20 mouse cellular contexts compared by ENCODE assay signal in genomic region chr9:78473588-78473987, GRCm38 (mm10). TPM values are rescaled to one million over a fixed set of nuclear protein-coding genes. Genes with fewer than 3 reads are reported as not detected.
DNase-seq lines count a peak whose midpoint lies in the region; ATAC-seq and TF ChIP-seq lines count a peak whose summit lies in the region.
"Had no signal": no experiment of that assay in that cellular context is flagged by ENCODE, and none has a peak within 500 bp of the region (broad histone marks: within the 10 kb centered on the region; RNA-seq: fewer than 3 reads in every experiment).

No protein-coding gene starts in this region.

- no peaks in the 10 kb centered on the region for H3K27me3 ChIP-seq in hindbrain, embryonic 13.5 days
- H3K27me3 ChIP-seq in hindbrain, embryonic 14.5 days (ENCODE audit: control insufficient read depth, insufficient read depth, low read length): no peaks in the 10 kb centered on the region
- H3K27me3 ChIP-seq: liver, embryonic 13.5 days; lung, embryonic 15.5 days; midbrain, embryonic 15.5 days; Patski had no signal

- 81% methylated on average over 8 of the region's 8 CpGs for WGBS in hindbrain, embryonic 13.5 days
- WGBS in hindbrain, embryonic 14.5 days: 79% methylated on average over 8 of the region's 8 CpGs

- no peak for TF ChIP-seq CTCF in brain, embryonic 14.5 days (IDR thresholded peaks at IDR 0.05; ENCODE audit: borderline replicate concordance, extremely low read depth, insufficient read depth, insufficient read length)

- H3K9me3 ChIP-seq in hindbrain, embryonic 13.5 days: no peaks in the 10 kb centered on the region
- no peaks in the 10 kb centered on the region for H3K9me3 ChIP-seq in hindbrain, embryonic 14.5 days (ENCODE audit: control insufficient read depth, low read length)
- H3K9me3 ChIP-seq: liver, embryonic 13.5 days; lung, embryonic 15.5 days; midbrain, embryonic 15.5 days had no signal

- H3K9ac ChIP-seq in hindbrain, embryonic 13.5 days: no peak overlapping the region
- no peak overlapping the region for H3K9ac ChIP-seq in hindbrain, embryonic 14.5 days
- H3K9ac ChIP-seq: liver, embryonic 13.5 days; lung, embryonic 15.5 days; midbrain, embryonic 15.5 days had no signal

- TF ChIP-seq POLR2A in brain, embryonic 14.5 days (IDR thresholded peaks at IDR 0.05; ENCODE audit: borderline replicate concordance, extremely low read depth, insufficient read depth, insufficient read length, poor library complexity, severe bottlenecking): no peak

- H3K4me3 ChIP-seq in hindbrain, embryonic 13.5 days: no peak overlapping the region
- no peak overlapping the region for H3K4me3 ChIP-seq in hindbrain, embryonic 14.5 days (replicated peaks; ENCODE audit: low read length)
- H3K4me3 ChIP-seq: erythroblast, embryonic 14.5 days; liver, embryonic 13.5 days; lung, embryonic 15.5 days; midbrain, embryonic 15.5 days had no signal

- no peak overlapping the region for H3K4me2 ChIP-seq in hindbrain, embryonic 13.5 days
- H3K4me2 ChIP-seq in hindbrain, embryonic 14.5 days (replicated peaks): no peak overlapping the region
- H3K4me2 ChIP-seq: heart, embryonic 11.5 days; liver, embryonic 13.5 days; lung, embryonic 15.5 days; midbrain, embryonic 15.5 days had no signal

- peaks cover 16% of the 10 kb centered on the region for H3K4me1 ChIP-seq in hindbrain, embryonic 13.5 days (replicated peaks)
- H3K4me1 ChIP-seq in hindbrain, embryonic 14.5 days (replicated peaks; ENCODE audit: control insufficient read depth, insufficient read depth, low read length): peaks cover 4% of the 10 kb centered on the region; the same call in 1 of the 2 replicates

- DNase-seq in cerebellum, postnatal 10 days: peak; percentile 62 to 66
- no peak for DNase-seq in cerebellum, adult 9-11 months
- no peak for DNase-seq in hindbrain, embryonic 14.5 days (ENCODE audit: low spot score)
- DNase-seq in 3134 (ENCODE audit: extremely low read depth, insufficient read length, low spot score): peak; percentile 6
- DNase-seq in brain, embryonic 14.5 days (ENCODE audit: low read depth): peak; percentile 44
- DNase-seq in urinary bladder, postnatal 4 days (ENCODE audit: low spot score in 2 of 2): no peak
- DNase-seq in left cerebral cortex, adult 9 months (ENCODE audit: low spot score in 2 of 2): no peak
- DNase-seq: cerebellum, postnatal 36 days; gastrocnemius, postnatal 36 days; heart, postnatal 14 days; kidney, adult 18-20 months; kidney, postnatal 25 days; liver, embryonic 13.5 days; thymus, postnatal 4 days had no signal

- peaks cover 81% of the 10 kb centered on the region for H3K36me3 ChIP-seq in hindbrain, embryonic 13.5 days
- peaks cover 94% of the 10 kb centered on the region for H3K36me3 ChIP-seq in hindbrain, embryonic 14.5 days (replicated peaks; ENCODE audit: control insufficient read depth, insufficient read depth)

- H3K27ac ChIP-seq in hindbrain, embryonic 13.5 days: 0 out of 2 replicates have a peak overlapping the region, but pooled peaks have one; percentile 30
- H3K27ac ChIP-seq in hindbrain, embryonic 14.5 days: no peak overlapping the region
- H3K27ac ChIP-seq: liver, embryonic 13.5 days; lung, embryonic 15.5 days; midbrain, embryonic 15.5 days had no signal

- ATAC-seq in hindbrain, embryonic 13.5 days (ENCODE audit: low FRiP score): no peak
- no peak for ATAC-seq in hindbrain, embryonic 14.5 days (ENCODE audit: low FRiP score)
- ATAC-seq: midbrain, embryonic 15.5 days had no signal

RNA-seq across cellular contexts. Expression of gene Eef1a1, which starts 15.4 kb away (rescaled TPM):
- polyA plus RNA-seq in hindbrain, embryonic 13.5 days (2015; fragmentation: Nextera tagmentation; extraction: Ambion mirVana): 3,538 and 3,562 TPM in 2 replicates
- polyA plus RNA-seq in hindbrain, embryonic 14.5 days (2014; fragmentation: Nextera tagmentation; extraction: Ambion mirVana): 3,726 and 3,749 TPM in 2 replicates
- polyA plus RNA-seq in brain, embryonic 14.5 days (2012; rRNA removed): 6,510 and 8,462 TPM in 2 replicates

RNA-seq across cellular contexts. Expression of gene Gm17324, which starts 25.0 kb away (rescaled TPM):
- 0.99 and 1.3 TPM in 2 replicates for polyA plus RNA-seq in hindbrain, embryonic 13.5 days (2015; fragmentation: Nextera tagmentation; extraction: Ambion mirVana)
- polyA plus RNA-seq in hindbrain, embryonic 14.5 days (2014; fragmentation: Nextera tagmentation; extraction: Ambion mirVana): 1.4 and 2.0 TPM in 2 replicates
- polyA plus RNA-seq in brain, embryonic 14.5 days (2012; rRNA removed): 0.40 and 0.55 TPM in 2 replicates
- polyA plus RNA-seq: Patski had no signal

RNA-seq across cellular contexts. Expression of gene Mto1, which starts 25.6 kb away (rescaled TPM):
- 27.3 and 28.8 TPM in 2 replicates for polyA plus RNA-seq in hindbrain, embryonic 13.5 days (2015; fragmentation: Nextera tagmentation; extraction: Ambion mirVana)
- polyA plus RNA-seq in hindbrain, embryonic 14.5 days (2014; fragmentation: Nextera tagmentation; extraction: Ambion mirVana): 27.5 and 28.5 TPM in 2 replicates
- polyA plus RNA-seq in brain, embryonic 14.5 days (2012; rRNA removed): 23.8 and 25.0 TPM in 2 replicates

RNA-seq across cellular contexts. Expression of gene Cgas, which starts 30.6 kb away (rescaled TPM):
- polyA plus RNA-seq in hindbrain, embryonic 13.5 days (2015; fragmentation: Nextera tagmentation; extraction: Ambion mirVana): 0.71 and 0.74 TPM in 2 replicates
- 0.63 and 0.84 TPM in 2 replicates for polyA plus RNA-seq in hindbrain, embryonic 14.5 days (2014; fragmentation: Nextera tagmentation; extraction: Ambion mirVana)
- 0.67 and 0.97 TPM in 2 replicates for polyA plus RNA-seq in brain, embryonic 14.5 days (2012; rRNA removed)

Comparison
In these comparisons a context has a peak if more than half of its experiments do, and no peak if none do; other contexts are left out.
1. DNase-seq: peak in cerebellum, postnatal 10 days (2 of 2), 3134 (single experiment) and brain, embryonic 14.5 days (single experiment); none in cerebellum, adult 9-11 months (single experiment), hindbrain, embryonic 14.5 days (single experiment), urinary bladder, postnatal 4 days (0 of 2) and left cerebral cortex, adult 9 months (0 of 2).